Comparison of ENCODE assay signal across 24 mouse cellular contexts in genomic region chr14:86861277-86861946, GRCm38 (mm10).
DNase-seq lines count a peak whose midpoint lies in the region; ATAC-seq and TF ChIP-seq lines count a peak whose summit lies in the region.
"Had no signal": no experiment of that assay in that cellular context is flagged by ENCODE, and none has a peak within 500 bp of the region (broad histone marks: within the 10 kb centered on the region; RNA-seq: fewer than 3 reads in every experiment).

No protein-coding gene starts in this region.

- no peak overlapping the region for H3K4me3 ChIP-seq in layer of hippocampus, adult 2 months
- no peak overlapping the region for H3K4me3 ChIP-seq in kidney, embryonic 14.5 days (ENCODE audit: low read length)
- H3K4me3 ChIP-seq in gastrocnemius, adult 2 months, result no peak overlapping the region
- no peak overlapping the region for H3K4me3 ChIP-seq in limb, embryonic 10.5 days
- H3K4me3 ChIP-seq: heart, adult 2 months; hindbrain, embryonic 15.5 days; megakaryocyte, embryonic 14.5 days; myocyte had no signal

- no peaks in the 10 kb centered on the region for H3K27me3 ChIP-seq in kidney, embryonic 14.5 days (ENCODE audit: control insufficient read depth, insufficient read depth, low read length)
- H3K27me3 ChIP-seq in limb, embryonic 10.5 days (ENCODE audit: low read depth, poor library complexity, severe bottlenecking), result no peaks in the 10 kb centered on the region
- H3K27me3 ChIP-seq: hindbrain, embryonic 15.5 days; megakaryocyte, embryonic 14.5 days had no signal

- no peaks in the 10 kb centered on the region for H3K9me3 ChIP-seq in kidney, embryonic 14.5 days (ENCODE audit: control insufficient read depth, low read length)
- no peaks in the 10 kb centered on the region for H3K9me3 ChIP-seq in limb, embryonic 10.5 days (replicated peaks)
- H3K9me3 ChIP-seq: hindbrain, embryonic 15.5 days; megakaryocyte, embryonic 14.5 days had no signal

- no peak overlapping the region for H3K4me2 ChIP-seq in kidney, embryonic 14.5 days (replicated peaks; ENCODE audit: low read depth, low read length)
- H3K4me2 ChIP-seq: hindbrain, embryonic 15.5 days had no signal

- DNase-seq in layer of hippocampus, adult 2 months (ENCODE audit: low spot score in 2 of 2), result peak in 1 of 2 experiments; percentile 13
- DNase-seq in layer of hippocampus, adult 8-10 months (ENCODE audit: low spot score in 2 of 2), result no peak
- peak; percentile 2 for DNase-seq in ZHBTc4 (ENCODE audit: low read depth, low spot score)
- DNase-seq in gastrocnemius, adult 2 months, result no peak
- no peak for DNase-seq in limb, embryonic 10.5 days (ENCODE audit: low spot score)
- DNase-seq: adrenal gland, postnatal 14 days; cerebellum, adult 2 months; gastrocnemius, postnatal 14 days; heart, adult 2 months; heart, postnatal 36 days; kidney, adult 11 months; liver, postnatal 0 days; lung, postnatal 10 days; midbrain, embryonic 14.5 days; right cerebral cortex, postnatal 25 days; thymus, adult 18-20 months; thymus, postnatal 4 days had no signal

- intact Hi-C loops in gastrocnemius, adult 2 months (cut with DNase I), result no loop called here

- no peaks in the 10 kb centered on the region for H3K4me1 ChIP-seq in kidney, embryonic 14.5 days (ENCODE audit: control insufficient read depth, insufficient read depth, low read length)
- no peaks in the 10 kb centered on the region for H3K4me1 ChIP-seq in limb, embryonic 10.5 days
- H3K4me1 ChIP-seq: hindbrain, embryonic 15.5 days had no signal

- H3K36me3 ChIP-seq in kidney, embryonic 14.5 days (ENCODE audit: control insufficient read depth, insufficient read depth, low read length), result no peaks in the 10 kb centered on the region
- H3K36me3 ChIP-seq in limb, embryonic 10.5 days, result no peaks in the 10 kb centered on the region
- H3K36me3 ChIP-seq: hindbrain, embryonic 15.5 days had no signal

- peak overlapping the region; percentile 40; the same call in 1 of the 2 replicates for H3K27ac ChIP-seq in layer of hippocampus, adult 2 months
- H3K27ac ChIP-seq in kidney, embryonic 14.5 days (ENCODE audit: low read depth, low read length), result no peak overlapping the region
- H3K27ac ChIP-seq in gastrocnemius, adult 2 months, result no peak overlapping the region
- no peak overlapping the region for H3K27ac ChIP-seq in limb, embryonic 10.5 days
- H3K27ac ChIP-seq: heart, adult 2 months; hindbrain, embryonic 15.5 days; kidney, postnatal 0 days had no signal

- TF ChIP-seq CTCF in layer of hippocampus, adult 2 months (conservative IDR thresholded peaks at IDR 0.05), result no peak
- TF ChIP-seq CTCF in gastrocnemius, adult 2 months (IDR thresholded peaks at IDR 0.05), result no peak

- no peak overlapping the region for H3K9ac ChIP-seq in kidney, embryonic 14.5 days (ENCODE audit: low read depth, low read length)
- H3K9ac ChIP-seq: hindbrain, embryonic 15.5 days; liver, postnatal 0 days had no signal

- ATAC-seq in CD4-positive, CD25-positive, alpha-beta regulatory T cell, adult 4 months, result peak; percentile 84
- ATAC-seq in inflammation-experienced regulatory T-cells, adult 6 months, result peak; percentile 80
- no peak for ATAC-seq in kidney, embryonic 14.5 days (ENCODE audit: low FRiP score, low TSS enrichment)
- ATAC-seq: liver, postnatal 0 days had no signal

- WGBS in kidney, embryonic 14.5 days, result 90% methylated on average over 11 of the region's 11 CpGs
- 86% methylated on average over 11 of the region's 11 CpGs for WGBS in limb, embryonic 10.5 days
